Mouse (Mus musculus) activated CD4-positive, CD25-positive, alpha-beta regulatory T cell, adult 4 months (primary cell): ENCODE measurements around the gene Tmem94. TPM values are rescaled to one million over a fixed set of nuclear protein-coding genes. Genes with fewer than 3 reads are reported as not detected.
"Not testable (repeated sequence)": the region's sequence is repeated elsewhere in the genome, so short reads cannot be mapped to it uniquely, and the experiment has no call there.

ENCODE experiments used
- ATAC-seq: one replicate; pipeline ENCODE4 v1.8.0; 2017
- polyA plus RNA-seq, 2 experiments: library from polyadenylated mRNA; unstranded; fragments of 100-300 nt; shearing (Covaris generic); gene quantifications; one replicate each; pipeline ENCODE4 v1.2.1; 2017

Gene Tmem94
- polyA plus RNA-seq: 10 to 100 TPM in 1 of 2 experiments, 1 to 10 TPM in 1; 9.2 to 14.6 TPM

DNA sequence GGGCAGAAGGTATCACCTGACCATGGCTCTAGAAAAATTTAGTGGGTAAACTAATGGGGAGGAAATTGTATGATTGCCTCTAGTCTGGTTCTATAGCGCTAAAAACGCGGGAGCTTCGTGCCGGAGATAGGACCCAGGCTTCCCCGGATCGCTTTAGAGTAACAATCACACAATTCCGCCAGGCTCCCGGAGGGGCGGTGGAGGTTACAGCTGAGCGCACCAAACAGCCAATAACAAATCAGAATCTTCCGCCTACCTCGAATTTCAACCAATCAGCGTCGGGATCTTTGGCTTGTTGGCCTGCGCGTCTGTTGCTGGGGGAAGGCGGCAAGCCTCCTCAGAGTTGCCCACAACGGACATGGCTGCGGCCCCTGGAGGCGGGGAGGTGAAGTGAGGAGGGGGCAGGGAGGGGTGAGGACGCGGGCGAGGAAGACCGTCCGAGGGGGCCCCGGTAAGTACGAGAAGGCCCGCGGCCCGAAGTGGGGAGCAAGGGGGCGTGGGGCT lies at the start of gene Tmem94:
Gene Tmem94 (plus strand): TSS at position 331 of the 504 bp plus-strand sequence.
- peak; percentile 86 for ATAC-seq

DNA sequence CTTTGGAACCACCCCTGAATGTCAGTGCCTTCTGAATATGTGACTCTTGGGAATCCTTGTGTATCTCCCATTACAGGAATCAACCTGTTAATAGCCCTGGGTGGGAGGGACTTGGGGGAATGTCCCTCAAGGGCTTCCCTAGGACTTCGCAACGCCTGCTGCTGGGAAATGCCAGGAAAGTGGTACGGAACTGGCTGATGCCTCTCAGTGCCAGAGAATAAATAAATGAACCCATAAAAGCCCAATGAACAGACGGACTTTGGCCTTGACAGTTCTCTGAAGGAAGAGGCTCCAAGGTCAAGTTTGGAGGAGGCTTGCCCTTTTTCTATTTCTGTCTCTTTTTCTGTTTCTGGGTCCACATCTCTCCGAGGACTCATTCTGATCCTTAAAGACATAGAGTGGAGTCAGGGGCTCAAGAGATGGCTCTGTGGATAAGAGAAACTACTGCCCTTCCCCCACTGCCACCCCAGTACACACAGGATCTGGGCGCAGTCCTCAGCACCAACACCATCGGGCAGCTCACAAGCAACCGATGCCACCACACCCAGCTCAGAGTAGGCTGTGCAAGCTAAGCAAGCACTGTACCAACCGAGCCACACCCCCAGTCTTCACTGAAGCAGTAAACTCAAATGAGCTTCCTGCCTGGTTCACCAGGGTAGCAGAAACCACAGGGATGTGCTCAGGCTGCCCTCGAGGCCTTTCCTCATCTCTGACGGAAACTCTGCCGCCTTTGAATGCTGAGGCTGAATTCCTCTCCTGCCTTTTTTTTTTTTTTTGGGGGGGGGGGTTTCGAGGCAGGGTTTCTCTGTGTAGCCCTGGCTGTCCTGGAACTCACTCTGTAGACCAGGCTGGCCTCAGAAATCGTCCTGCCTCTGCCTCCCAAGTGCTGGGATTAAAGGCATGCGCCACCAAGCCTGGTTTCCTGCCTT lies 48.6 kb upstream of the Tmem94 start:
- peak; percentile 38 for ATAC-seq

DNA sequence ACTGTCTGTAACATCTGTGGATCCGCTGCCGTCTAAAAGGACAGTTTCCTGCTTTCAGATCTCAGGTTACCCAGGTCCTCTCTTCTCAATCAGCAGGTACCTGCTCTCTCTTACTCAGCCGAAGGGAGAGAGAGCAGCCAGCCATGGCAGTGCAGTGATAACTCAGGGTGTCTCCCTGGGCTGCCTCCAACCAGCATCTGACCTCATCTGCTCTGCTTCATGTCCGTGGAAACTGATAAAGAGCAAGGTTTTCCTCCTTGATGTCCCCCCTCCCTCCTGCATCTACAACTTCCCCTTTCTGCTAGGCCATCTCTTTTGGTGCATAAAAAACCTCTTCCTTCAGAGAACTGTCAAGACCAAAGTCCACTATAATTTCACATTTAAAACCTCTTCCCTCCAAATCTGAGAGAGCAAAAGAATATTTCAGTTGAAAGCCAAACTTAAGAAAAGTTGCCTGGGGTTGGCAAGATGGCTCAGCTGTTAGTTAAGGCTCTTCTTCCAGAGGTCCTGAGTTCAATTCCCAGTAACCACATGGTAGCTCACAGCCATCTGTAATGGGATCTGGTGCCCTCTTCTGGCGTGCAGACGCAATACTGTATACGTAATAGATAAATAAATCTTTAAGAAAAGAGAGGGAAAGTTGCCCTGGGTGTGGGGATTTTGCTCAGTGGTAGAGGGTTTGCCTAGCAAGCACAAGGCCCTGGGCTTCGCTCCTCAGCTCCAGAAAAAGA lies 47.4 kb upstream of the Tmem94 start:
- ATAC-seq: no peak

DNA sequence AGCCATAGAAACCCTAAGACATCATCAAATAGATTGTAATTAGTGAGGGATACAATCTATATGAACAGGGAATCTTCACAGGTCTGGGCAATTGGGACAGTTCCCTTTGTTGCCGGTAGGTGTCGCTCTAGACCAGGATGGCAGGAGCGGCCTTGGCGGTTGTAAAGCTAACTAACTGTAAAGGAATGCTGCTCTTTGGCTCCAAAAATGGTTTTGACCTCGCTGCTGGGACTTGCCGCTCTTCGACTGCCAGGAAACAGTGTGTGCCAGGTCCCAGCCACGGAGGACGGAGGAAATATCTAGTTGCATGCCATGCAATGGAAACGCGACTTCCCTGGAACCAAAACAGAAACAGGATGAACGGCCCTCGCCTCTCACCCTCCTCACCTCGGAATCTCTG lies 42.6 kb upstream of the Tmem94 start:
- no peak for ATAC-seq

DNA sequence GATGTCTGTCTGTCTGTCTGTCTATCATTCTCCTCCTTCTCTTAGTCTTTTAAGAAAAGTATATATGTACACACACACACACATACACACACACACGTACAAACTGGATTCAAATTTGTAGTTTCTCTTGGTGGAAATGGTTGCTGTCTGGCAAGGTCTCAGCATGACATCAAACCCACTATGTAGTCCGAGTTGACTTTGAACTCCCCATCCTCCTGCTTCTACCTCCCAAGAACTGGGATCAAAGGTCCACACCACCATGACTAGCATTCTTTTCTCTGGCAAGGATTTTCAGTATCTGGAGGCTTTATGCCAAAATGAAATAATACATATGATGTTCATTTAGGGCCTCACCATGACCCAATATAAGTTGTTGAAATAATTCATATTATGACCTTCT lies 42.0 kb upstream of the Tmem94 start:
- no peak for ATAC-seq

DNA sequence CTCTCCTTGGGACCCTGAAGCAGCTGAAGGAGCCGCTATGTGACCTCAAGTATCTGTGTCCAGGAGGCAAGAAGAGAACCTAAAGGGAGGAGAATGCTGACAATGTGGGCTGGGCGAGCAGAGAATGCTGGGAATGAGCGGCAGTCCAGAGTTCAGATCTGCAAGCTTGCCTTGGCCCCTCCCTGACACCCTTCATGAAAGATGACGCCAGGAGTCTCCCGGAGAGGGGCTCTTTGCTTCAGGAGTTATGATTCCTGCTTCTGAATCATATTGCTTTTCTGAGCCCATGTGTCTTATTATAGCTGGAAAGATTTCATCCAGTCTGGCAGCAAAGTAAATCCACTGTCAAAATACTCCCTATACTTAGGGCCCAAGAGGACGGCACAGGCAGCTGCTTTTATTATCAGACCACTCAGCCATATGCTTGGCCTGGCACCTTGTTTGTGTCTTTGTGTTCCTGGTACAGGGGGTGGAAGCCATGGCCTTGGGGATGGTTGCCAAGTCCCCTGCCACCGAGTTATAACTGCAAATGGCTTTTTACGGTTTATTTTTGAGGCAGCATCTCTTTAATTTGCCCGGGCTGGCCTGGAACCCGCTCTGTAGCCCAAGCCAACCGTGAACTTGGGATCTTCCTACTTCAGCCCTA lies 31.1 kb upstream of the Tmem94 start:
- ATAC-seq: no peak

DNA sequence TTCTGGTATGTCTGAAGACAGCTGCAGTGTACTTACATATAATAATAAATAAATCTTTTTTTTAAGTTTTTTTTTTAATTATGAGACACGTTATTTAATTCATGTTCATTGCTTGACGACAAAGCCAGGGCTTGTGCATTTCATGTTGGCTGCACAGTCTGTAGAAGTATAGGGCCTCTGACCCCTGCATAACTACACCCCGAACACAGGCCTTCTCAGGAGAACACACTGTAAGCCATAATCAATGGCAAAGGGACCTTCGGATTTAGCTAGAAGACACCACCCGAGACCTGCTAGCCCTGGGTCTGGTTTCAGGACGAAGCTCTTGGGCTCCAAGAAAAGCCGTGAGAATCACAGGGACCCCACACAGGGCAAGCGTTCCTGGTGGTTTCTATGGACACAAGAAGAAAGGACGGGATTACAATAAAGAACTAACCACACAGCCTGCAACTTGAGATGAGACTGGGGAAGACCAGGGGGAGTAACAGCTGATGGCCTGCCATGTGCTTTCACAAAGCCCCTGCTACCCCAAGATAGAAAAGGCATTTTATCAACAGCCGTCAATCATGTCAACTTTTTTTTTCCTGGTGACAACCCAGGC lies 27.5 kb upstream of the Tmem94 start:
- ATAC-seq: no peak

DNA sequence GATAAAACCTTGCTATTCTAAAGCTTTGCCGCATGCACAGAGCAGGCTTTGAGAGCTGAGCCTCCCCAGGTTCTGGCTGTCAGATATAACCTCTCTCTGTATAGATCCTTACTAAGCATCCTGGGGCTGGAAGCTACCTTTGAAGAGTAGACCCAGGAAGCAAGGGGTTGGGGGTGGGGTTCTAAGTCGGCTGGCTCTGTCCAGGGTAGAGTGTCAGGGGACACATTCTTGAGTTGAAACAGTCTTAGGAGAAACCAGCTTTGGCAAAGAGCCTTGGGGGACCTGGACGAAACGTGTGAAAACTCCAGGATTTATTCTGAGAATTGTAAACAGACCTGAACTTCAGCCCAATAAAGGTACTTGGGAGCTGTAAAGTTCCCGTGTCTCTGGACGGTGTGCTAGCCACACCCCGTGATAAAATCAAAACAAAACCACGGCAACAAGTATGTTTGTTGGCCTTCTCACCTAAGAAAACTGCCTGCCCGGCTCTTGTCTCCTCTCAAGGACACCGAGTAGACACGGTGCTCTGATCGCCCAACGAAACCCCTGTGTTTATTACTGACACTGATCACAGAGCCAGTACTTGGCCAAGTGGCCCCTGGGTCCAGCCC lies 26.9 kb upstream of the Tmem94 start:
- no peak for ATAC-seq

DNA sequence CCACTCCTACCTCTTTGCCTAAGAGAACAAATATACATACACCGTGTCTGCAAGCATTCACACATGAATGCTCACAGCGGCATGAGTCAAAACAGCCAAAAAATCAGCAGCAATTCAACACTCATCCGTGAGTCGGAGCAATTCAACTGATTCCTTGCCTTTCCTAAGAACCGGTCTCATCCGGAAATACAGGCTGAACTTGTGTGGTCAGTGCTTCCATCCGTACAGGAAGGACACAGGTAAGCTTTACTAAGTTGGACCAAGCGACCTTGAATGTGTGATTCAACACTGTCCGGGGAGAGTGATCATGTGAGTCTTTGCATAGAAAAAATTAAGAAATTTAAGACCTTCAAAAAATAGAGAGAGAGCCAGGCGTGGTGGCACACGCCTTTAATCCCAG lies 24.2 kb upstream of the Tmem94 start:
- no peak for ATAC-seq

DNA sequence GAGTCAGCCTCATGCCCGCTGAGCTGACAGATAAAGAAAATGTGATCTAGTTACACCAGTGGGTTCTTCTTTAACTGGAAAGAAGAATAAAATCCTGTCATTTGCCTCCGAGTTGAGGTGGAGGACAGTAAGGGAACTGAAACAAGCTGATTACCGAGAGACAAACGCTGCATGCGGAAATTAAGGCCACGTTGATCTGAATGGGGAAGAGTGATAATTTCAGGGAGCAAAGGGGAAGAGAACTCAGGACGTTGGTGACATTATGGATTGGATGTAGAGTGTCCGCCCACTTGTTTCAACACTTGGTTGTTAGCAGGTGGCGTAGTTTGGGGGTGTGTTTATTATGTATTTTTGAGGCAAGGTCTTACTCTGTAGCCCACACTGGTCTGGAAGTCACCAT lies 22.3 kb upstream of the Tmem94 start:
- no peak for ATAC-seq

DNA sequence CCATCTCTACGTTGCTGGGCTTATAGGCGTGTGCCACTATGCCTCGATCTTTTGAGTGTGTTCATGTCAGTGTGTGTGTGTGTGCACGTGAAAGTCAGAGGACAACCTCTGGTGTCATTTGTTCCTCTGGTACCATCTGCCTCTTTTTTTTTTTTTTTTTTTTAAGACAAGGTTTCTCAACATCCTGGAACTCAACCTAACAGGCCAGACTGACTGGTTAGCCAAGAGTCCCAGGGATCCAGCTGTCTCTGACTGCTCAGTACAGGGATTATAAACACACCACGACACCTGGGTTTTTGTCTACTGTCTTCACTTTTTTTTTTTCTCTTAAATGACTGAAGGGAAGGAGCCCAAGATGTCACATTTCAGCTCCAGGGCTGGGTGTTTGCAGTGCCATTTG lies 20.8 kb upstream of the Tmem94 start:
- ATAC-seq: no peak

DNA sequence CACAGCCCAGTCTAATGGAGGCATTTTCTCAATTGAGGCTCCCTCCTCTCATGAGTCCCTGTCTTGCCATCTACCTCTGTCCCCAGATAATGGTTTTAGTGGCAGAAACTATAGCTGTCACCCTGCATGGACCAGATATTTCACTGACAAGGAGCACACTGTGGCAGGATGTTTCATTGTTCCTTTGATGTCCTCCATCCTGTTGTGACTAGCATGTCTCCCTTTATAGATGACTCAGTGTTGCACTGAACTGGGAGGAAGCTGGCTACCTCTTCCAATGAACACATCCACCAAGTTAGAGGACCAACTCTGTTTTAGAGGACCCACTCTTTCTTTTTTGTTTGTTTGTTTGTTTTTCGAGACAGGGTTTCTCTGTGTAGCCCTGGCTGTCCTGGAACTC lies 19.1 kb upstream of the Tmem94 start:
- peak; percentile 87 for ATAC-seq

DNA sequence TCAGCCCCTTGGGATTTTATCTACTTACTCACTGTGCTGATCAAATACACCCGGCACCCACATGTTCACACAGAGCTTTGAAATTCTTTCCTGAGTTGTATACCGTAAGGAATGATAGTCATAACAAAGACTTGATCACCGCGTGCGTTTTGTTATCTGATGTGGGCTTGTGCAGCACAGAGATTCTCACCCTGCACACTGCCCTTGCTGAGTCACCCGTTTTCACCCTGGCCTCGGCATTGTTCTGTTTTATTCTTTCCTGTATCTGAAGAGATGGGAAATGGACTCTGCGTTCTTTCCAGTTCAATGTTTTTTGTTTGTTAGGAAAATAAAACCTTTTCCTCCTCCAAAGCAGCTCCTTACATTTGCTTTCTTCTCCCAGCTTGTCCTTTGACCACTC lies 18.5 kb upstream of the Tmem94 start:
- ATAC-seq: peak; percentile 50

DNA sequence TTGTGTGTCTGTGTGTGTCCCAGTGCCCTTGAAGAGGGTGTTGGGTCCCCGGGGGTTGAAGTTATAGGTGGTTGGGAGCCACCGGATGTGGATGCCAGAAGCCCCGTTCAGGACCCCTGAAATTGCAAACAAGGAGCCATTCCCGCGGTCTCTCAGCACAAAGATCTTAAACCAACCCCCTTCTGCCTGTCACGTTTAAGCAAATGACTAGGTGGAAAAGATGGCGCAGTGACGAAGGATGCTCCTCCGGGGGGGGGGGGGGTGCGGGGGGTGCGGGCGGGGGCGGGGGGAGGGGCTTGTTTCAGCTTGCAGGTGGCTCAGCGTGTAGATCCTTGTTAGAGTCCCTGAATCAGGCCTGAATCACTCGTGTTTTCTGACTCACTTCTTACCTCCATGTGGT lies 17.9 kb upstream of the Tmem94 start:
- ATAC-seq: peak; percentile 40

DNA sequence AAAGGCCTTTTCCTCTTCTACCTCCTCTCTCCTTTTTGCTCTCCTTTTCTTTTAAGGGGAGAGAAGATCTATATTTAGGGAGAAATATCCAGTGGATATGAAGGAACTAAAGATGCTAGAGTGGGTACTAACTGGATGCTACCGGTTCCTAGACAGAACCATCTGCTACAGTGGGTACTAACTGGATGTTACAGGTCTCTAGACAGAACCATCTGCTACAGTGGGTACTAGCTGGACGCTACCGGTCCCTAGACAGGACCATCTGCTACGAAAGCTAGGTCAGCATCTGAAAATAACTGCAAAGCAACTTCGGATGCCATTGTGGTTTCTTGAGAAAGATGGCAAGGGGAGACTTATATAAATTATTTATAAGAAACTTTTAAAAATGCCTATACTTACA lies 15.4 kb upstream of the Tmem94 start:
- no peak for ATAC-seq

DNA sequence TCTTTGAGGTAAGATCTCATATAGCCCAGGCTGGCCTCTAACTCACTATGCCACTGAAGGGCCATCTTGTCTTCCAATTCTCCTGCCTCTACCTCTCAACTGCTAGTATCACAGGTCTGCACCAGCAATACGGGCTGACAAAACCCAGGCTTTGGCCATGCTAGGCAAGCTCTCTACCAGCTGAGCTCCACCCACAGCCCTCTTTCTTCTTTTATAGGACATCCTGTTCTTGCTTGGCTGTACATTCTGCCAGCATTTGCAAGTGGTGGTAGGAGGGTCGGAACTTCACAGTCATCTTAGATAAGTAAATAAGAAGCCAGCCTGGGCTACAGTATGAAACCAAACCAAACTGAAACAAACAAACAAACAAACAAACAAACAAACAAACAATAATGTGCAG lies 13.5 kb upstream of the Tmem94 start:
- no peak for ATAC-seq

DNA sequence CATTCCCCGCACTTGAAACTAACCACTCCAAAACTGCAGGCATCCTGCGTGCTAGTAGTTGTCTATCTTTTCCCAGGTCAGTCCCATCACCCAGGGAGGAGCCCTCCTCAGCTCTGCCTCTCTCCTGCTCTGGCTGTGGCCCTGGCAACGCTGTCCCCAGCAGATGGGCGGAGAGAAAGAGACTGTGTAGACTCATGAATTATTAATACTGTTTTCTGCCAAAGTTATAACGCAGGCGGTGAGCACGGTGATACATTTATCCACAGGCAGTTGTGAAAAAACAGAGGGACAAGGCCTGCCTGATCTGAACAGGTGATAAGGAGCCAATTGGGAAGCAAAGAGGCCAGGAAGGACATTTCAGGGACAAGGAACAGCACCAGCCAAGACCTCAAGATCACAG lies 12.6 kb upstream of the Tmem94 start:
- ATAC-seq: no peak

DNA sequence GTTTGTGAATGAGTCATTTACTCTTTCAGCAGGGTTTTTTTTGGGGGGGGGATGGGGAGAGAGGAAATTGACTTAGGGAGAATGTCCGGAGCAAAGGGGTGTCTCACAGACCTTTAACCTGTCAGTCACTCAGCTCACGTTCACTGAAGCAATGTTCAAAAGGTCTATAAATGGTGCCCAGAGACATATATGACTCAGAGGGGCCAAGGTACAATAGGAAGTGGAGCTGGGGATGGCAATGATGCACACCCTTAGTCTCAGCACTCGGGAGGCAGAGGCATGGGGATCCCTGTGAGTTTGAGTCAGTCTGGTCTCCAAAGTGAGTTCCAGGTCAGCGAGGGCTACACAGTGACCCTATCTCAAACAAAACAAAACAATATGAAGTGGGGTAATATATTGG lies 11.7 kb upstream of the Tmem94 start:
- no peak for ATAC-seq

DNA sequence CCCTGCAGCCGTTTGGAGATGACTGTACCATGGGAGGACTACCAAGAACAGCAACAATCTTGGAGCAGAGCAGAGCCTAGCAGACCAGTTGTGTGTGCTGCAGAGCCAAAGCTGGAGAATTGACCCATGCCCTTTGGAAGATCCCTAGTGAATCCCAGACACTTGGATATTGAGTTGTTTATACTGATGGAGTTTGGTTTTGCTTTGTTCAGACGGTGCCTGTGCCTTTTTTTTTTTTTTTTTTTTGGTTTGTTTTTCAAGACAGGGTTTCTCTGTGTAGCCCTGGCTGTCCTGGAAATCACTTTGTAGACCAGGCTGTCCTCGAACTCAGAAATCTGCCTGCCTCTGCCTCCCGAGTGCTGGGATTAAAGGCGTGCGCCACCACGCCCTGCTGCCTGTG lies 3.1 kb upstream of the Tmem94 start:
- ATAC-seq: not testable (repeated sequence)

DNA sequence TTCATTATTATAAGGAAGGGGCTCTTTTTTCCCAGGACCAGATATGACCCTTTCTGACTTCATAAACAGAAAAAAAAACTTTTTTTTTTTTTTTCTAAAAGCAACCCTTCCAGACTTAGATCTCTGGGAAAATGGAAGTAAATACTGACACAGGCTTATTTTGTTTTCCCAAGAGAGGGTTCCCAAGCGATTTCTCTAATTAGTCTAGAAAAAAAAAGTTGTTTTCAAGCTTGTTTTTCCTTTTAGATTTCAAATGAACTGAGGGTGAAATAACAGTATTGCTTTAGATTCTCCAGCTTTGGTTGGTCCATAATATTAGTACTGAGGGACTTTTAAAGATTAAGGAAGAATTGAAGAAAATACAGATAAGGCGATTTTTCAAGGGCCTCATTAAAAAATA lies 535 bp upstream of the Tmem94 start:
- ATAC-seq: no peak

DNA sequence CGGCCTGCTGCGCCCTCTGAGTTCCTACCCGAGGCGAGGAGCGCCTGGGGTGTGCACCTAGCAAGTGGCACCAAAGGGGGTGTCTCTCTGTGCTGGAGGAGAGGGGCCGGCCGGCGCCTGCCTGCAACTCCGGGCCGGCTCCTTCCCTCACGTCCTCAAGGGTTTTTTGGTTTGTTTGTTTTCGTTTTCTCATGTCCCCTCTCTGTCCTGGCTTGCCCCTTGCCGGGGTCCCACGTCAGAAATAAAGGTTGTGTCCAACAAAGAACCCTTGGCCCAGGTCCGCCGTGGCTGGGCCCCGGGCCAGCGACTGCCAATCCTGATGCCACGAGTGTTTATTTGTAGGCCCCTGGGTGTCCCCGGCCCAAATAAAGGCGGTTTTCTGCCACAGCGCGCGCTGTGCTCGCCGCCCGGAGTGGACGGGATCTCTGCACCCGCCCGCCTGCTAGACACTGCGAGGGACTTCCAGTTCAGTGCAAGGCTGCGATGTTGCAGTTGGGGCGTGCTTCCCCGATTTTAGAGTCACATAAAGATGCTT lies 441 bp downstream of the Tmem94 start:
- peak; percentile 55 for ATAC-seq

DNA sequence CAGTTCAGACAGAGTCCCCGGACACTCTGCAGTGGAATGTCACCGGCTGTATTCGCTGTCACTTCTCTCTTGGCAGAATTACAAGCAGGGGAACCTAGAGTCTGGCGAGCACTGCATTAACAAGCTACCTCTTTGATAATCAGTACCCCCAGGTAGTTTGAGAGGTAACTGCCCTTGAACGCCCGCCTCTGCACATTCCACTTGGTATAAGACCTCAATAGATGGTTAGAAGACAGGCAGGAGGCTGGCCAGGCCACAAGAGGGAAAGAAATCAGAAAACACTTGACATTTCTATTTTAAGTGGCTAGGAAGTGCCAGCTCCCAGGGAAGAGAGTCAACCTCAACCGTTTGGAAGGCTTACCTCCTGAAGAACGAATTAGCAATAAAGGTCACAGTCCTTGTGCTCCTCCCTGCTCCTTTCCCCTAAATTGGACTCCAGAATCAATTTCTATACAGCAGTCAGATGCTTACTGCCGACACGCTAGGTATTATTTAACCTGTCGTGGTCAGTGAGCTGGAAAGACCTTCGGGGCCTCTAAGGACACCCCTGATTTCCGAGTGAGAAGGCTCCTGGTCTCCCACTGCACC lies 1.2 kb downstream of the Tmem94 start:
- ATAC-seq: no peak
